Mouse (Mus musculus) bone marrow macrophage, adult 2 months (primary cell): Measurements from ENCODE around the gene Srrm2.

ENCODE experiments used
- CTCF ChIP-seq: IDR thresholded peaks from 2 replicates; pipeline ENCODE4 v1.5.1; 2012; ENCODE audit warnings: low read depth, mild to moderate bottlenecking, low read length, moderate library complexity
- POLR2A ChIP-seq: IDR thresholded peaks from 2 replicates; pipeline ENCODE4 v1.6.1; 2012; ENCODE audit warnings: mild to moderate bottlenecking, low read depth, low read length, borderline replicate concordance

GRCm38 (mm10) chr17:23773676-23774075 is 16.7 kb upstream of the Srrm2 start:
- TF ChIP-seq CTCF (no peak), POLR2A (no peak)
